Mouse (Mus musculus) cerebellum, postnatal 25 days (tissue): Measurements from ENCODE around the gene Olfr1311.
"Not testable (repeated sequence)": the region's sequence is repeated elsewhere in the genome, so short reads cannot be mapped to it uniquely, and the experiment has no call there.

ENCODE experiments used
- DNase-seq, 2 experiments: peaks; one replicate each; pipeline ENCODE4 v3.0.0; 2021; ENCODE audit warnings: mixed read lengths in 2 of 2

The Olfr1311 gene

DNA sequence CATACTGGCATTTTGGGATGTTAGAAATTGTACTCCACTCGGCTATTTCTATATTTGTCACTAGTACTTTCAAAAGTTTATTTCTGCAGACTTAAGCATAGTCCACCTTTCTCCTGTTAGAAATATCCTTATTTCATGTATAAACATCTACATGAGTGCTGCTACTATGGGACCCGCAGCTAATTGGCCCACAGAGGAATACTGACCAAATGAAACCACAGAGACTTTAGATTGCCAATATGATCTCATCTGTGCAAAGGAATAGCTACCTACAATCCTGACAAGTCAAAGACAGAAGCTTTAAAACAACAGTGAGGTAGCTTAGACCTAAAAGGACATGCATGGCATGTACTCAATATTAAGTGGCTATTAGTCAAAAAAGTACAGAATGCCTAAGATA, at the start of gene Olfr1311:
Olfr1311 (minus strand) TSS at position 101 of the 400 bp plus-strand sequence.
- no peak for DNase-seq

- DNase-seq: no peak
Observed at GRCm38 (mm10) chr2:112050138-112050537, 25.9 kb upstream of the Olfr1311 start, which contains the start of gene Olfr1312. Gene Olfr1312, minus strand, starts transcription at chr2:112050238.

DNA sequence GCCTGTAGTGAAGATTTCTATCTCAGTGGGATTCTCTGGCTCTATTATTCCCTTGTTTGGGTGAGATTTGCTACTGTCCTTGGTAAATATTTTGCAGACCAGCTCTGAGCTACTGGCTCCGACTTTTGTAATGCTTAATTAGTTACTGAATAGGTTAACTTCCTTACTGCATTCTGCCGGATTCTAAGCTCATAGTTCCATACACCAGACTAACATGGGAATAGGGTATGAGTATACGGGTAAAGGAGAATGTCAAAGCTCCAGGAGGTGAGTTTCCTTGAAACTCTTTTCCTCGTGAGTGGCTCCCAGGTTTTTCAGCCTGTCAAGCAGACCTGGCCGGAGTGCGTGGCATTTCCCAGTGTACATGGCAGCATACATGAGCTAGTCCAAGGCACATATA, 2.8 kb upstream of the Olfr1311 start:
- not testable (repeated sequence) for DNase-seq

DNA sequence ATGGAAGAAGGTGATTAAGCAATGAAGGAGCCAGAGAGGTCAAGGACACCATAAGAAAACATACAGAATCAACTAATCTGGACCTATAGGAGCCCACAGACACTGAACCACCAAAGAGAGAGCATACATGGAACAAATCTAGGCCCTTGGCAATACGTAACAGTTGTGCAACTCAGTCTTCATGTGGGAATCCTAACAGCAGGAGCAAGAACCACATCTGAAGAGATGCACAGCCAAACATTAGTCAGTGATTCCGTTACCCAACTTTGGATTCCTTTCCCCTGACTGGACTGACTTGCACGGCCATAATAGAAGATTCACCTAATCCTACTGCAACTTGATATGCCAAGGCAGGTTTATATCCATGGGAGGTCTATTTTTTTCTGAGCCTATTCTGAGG, 9.3 kb downstream of the Olfr1311 start:
- DNase-seq: no peak

- DNase-seq: no peak
Observed at GRCm38 (mm10) chr2:112012608-112013007, 11.6 kb downstream of the Olfr1311 start, which contains the start of gene Olfr1310. Gene Olfr1310, minus strand, starts transcription at chr2:112012708.

DNA sequence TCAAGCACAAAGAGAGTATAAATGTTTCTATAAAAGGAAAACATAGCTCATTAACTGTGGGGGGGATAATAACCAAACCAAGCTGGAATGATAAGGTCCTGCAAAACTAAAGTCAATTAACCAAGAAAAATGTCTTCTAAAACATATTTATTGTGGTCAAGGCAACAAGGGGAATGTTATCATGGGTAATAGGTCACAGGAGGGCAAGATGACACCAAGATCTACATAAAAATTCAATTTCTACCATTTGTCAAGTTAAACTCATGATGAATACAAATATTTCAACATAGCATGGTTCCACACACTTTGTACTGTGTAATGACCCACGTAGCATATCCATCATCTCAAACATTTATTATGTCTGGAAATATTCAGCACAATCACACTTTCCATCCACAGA, 34.0 kb downstream of the Olfr1311 start, which contains the start of gene Olfr1309:
Olfr1309 (minus strand) TSS at position 101 of the 400 bp plus-strand sequence.
- no peak for DNase-seq
